Mouse (Mus musculus) stomach, postnatal 0 days (tissue): ENCODE data around the gene Wfdc16. TPM values are rescaled to one million over a fixed set of nuclear protein-coding genes. Genes with fewer than 3 reads are reported as not detected.
A peak's percentile ranks its signal among the peaks of the same experiment; 100 is the strongest.
"Not testable (repeated sequence)": the region's sequence is repeated elsewhere in the genome, so short reads cannot be mapped to it uniquely, and the experiment has no call there.

ENCODE experiments used
- ATAC-seq: fragments of 200-750 bp; cut with Nextera tagmentation; 2 replicates; pipeline ENCODE4 v1.8.0; 2017; ENCODE audit not compliant: low FRiP score, low TSS enrichment
- DNase-seq: peaks from one replicate; pipeline ENCODE4 v3.0.0-alpha.2; 2016; ENCODE audit warnings: low spot score
- H3K27ac ChIP-seq: fragments of 300-500 bp; sonication (generic); replicated peaks from 2 replicates; pipeline ENCODE4 v1.5.1; 2014; ENCODE audit warnings: mild to moderate bottlenecking, control low read depth
- H3K27me3 ChIP-seq: fragments of 300-500 bp; sonication (generic); 2 replicates; pipeline ENCODE4 v1.6.1; 2014; ENCODE audit warnings: low read length; ENCODE audit not compliant: control insufficient read depth, insufficient read depth
- H3K36me3 ChIP-seq: fragments of 300-500 bp; sonication (generic); 2 replicates; pipeline ENCODE4 v1.6.1; 2014; ENCODE audit warnings: low read length, mixed read lengths; ENCODE audit not compliant: control insufficient read depth, insufficient read depth
- H3K4me1 ChIP-seq: fragments of 300-500 bp; sonication (generic); replicated peaks from 2 replicates; pipeline ENCODE4 v1.6.1; 2014; ENCODE audit warnings: antibody characterized with exemption; ENCODE audit not compliant: control insufficient read depth, insufficient read depth
- H3K4me2 ChIP-seq: fragments of 300-500 bp; sonication (generic); replicated peaks from 2 replicates; pipeline ENCODE4 v1.6.1; 2014; ENCODE audit warnings: low read depth, mild to moderate bottlenecking, control low read depth, moderate library complexity
- H3K4me3 ChIP-seq: fragments of 300-500 bp; sonication (generic); 2 replicates; pipeline ENCODE4 v1.5.1; 2014; ENCODE audit warnings: low read depth, low read length, control low read depth
- H3K9ac ChIP-seq: fragments of 300-500 bp; sonication (generic); 2 replicates; pipeline ENCODE4 v1.6.1; 2014; ENCODE audit warnings: mild to moderate bottlenecking, low read length, control low read depth, mixed read lengths
- H3K9me3 ChIP-seq: fragments of 300-500 bp; sonication (generic); 2 replicates; pipeline ENCODE4 v1.6.1; 2016; ENCODE audit warnings: low read length; ENCODE audit not compliant: control insufficient read depth
- CTCF ChIP-seq: IDR thresholded peaks from 2 replicates; pipeline ENCODE4 v1.5.1; 2016; ENCODE audit warnings: antibody characterized with exemption, low read depth, mild to moderate bottlenecking, moderate library complexity
- EP300 ChIP-seq: optimal IDR thresholded peaks from 2 replicates; pipeline ENCODE3; 2016; ENCODE audit warnings: antibody characterized with exemption
- WGBS: fragments of 180-500 bp; shearing (Covaris S2); extraction: QIAGEN DNeasy Blood & Tissue Kit; methylation state at CpG from one replicate; pipeline ENCODE4 v1.1.7; 2014; 5-methylcytosine and 5-hydroxymethylcytosine counted together
- polyA plus RNA-seq: library from polyadenylated mRNA; unstranded; fragments of >200 nt; fragmentation: Nextera tagmentation; extraction: Ambion mirVana; gene quantifications from 2 replicates; pipeline ENCODE4 v1.2.1, GENCODE M21; 2015

Gene Wfdc16
- polyA plus RNA-seq, 1 experiment from 2014 or later = not detected

DNA sequence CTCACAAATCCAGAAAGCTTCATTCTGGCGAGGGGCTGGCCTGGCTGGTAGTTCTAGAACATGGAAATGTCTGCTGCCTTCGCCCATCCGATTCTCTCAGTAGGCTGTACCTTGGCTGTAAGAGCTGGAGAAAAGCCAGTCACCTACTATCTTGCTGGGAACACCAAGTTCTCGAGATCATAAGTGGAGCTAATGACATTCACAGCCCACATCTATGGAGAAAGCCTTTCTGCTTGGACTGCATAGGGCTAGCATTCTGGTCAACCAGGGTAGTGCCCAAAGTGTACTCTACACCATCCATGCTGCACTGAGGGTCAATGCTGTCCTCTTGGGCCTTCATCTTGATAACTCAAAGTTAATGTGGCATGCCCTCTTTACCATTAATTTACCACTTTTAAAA is 45.1 kb downstream of the Wfdc16 start, which contains the start of gene Eppin:
TSS of gene Eppin (minus strand) at position 101 of the 400 bp plus-strand sequence.
- Histone ChIP-seq H3K4me3 (no peak within 1 kb of the TSS), H3K4me1 (no peaks in the 10 kb centered on the region), H3K36me3 (no peaks in the 10 kb centered on the region), H3K4me2 (no peak within 1 kb of the TSS), H3K27me3 (no peaks in the 10 kb centered on the region), H3K9me3 (no peaks in the 10 kb centered on the region), H3K9ac (no peak within 1 kb of the TSS), H3K27ac (no peak within 1 kb of the TSS)
- TF ChIP-seq EP300 = no peak
- TF ChIP-seq CTCF = no peak
- no peak for ATAC-seq
- WGBS = 83% methylated on average over 4 of the region's 4 CpGs
- no peak for DNase-seq

GRCm38 (mm10) chr2:164592014-164592413 is 46.6 kb downstream of the Wfdc16 start:
- TF ChIP-seq CTCF (peak; percentile 87), EP300 (no peak)
- H3K9me3 ChIP-seq = no peaks in the 10 kb centered on the region
- no peaks in the 10 kb centered on the region for H3K36me3 ChIP-seq
- H3K4me3 ChIP-seq = no peak overlapping the region
- no peaks in the 10 kb centered on the region for H3K27me3 ChIP-seq
- H3K4me1 ChIP-seq = no peaks in the 10 kb centered on the region
- DNase-seq (peak; percentile 39), ATAC-seq (0 out of 2 replicates have a peak, but pooled peaks have one; percentile 21)
- no peak overlapping the region for H3K4me2 ChIP-seq
- H3K9ac ChIP-seq = no peak overlapping the region
- no peak overlapping the region for H3K27ac ChIP-seq
- 4% methylated on average over 4 of the region's 4 CpGs for WGBS

DNA sequence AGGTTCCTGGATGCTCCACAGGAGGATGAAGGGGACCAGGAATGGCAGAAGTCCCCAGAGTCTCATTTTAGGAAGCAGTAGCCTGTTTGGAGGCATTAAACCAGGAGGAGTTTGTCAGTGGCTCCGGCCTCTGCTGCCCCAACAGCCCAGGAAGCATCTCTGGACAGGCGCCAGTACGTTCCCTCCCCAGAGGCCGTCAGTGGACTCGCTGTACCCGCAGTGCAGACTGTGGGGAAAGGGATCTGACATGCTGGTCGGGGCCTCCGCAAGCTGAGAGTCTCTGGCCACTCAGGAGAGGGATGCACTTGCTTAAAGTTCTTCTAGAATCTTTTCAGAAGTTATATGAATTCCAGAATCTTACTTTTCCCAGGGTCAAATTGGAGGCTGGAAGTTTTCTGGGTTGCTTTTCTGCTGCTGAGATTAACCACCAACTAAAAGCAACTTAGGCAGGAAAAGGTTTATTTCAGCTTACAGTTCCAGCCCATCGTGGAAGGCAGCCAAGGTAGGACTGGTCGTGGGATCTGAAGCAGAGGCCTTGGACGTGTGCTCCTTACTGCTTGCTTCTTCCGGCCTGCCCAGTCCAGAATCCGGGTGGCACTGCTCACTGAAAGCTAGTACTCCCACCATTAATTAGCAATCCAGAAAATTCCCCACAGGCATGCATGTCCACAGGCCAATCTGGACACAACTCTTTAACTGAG is 53.4 kb downstream of the Wfdc16 start, which contains the start of gene Wfdc6a:
TSS of gene Wfdc6a (minus strand) at position 423 of the 701 bp plus-strand sequence.
- not testable (repeated sequence) for H3K9ac ChIP-seq, H3K4me3 ChIP-seq, H3K27me3 ChIP-seq, H3K9me3 ChIP-seq, H3K4me1 ChIP-seq, H3K36me3 ChIP-seq, DNase-seq, ATAC-seq, H3K4me2 ChIP-seq
- H3K27ac ChIP-seq = 0 out of 2 replicates have a peak within 1 kb of the TSS, but pooled peaks have one; percentile 1
- WGBS = 26% methylated on average over 13 of the region's 13 CpGs

Other genes starting within 250 kb of the Wfdc16 start
- 4,305 and 4,348 TPM in 2 replicates for gene Slpi, start 249.7 kb downstream of the Wfdc16 start, polyA plus RNA-seq
- 0.32 and 0.36 TPM in 2 replicates for gene Rbpjl, start 235.7 kb downstream of the Wfdc16 start, polyA plus RNA-seq
- 2.0 and 3.1 TPM in 2 replicates for gene Matn4, start 233.6 kb downstream of the Wfdc16 start, polyA plus RNA-seq
- gene Sdc4, start 194.9 kb downstream of the Wfdc16 start, polyA plus RNA-seq = 133 and 143 TPM in 2 replicates
- gene Sys1, start 181.8 kb downstream of the Wfdc16 start, polyA plus RNA-seq = 46.9 and 48.6 TPM in 2 replicates
- 26.9 and 28.1 TPM in 2 replicates for gene Gm20458, start 177.8 kb downstream of the Wfdc16 start, polyA plus RNA-seq
- gene Trp53tg5, start 165.1 kb downstream of the Wfdc16 start, polyA plus RNA-seq = not detected in 2 replicates
- 27.3 and 27.8 TPM in 2 replicates for gene Dbndd2, start 152.7 kb downstream of the Wfdc16 start, polyA plus RNA-seq
- gene Pigt, start 141.3 kb downstream of the Wfdc16 start, polyA plus RNA-seq = 53.6 and 54.7 TPM in 2 replicates
- gene Wfdc2, start 76.4 kb downstream of the Wfdc16 start, polyA plus RNA-seq = 123 and 147 TPM in 2 replicates
- gene Spint3, start 65.3 kb downstream of the Wfdc16 start, polyA plus RNA-seq = not detected in 2 replicates
- 0.75 and 1.1 TPM in 2 replicates for gene Wfdc6a, start 53.3 kb downstream of the Wfdc16 start, polyA plus RNA-seq
- not detected in 2 replicates for gene Eppin, start 45.2 kb downstream of the Wfdc16 start, polyA plus RNA-seq
- gene Wfdc6b, start 25.3 kb downstream of the Wfdc16 start, polyA plus RNA-seq = not detected in 2 replicates
- gene Wfdc8, start 25.2 kb downstream of the Wfdc16 start, polyA plus RNA-seq = not detected in 2 replicates
- gene Wfdc10, start 17.2 kb upstream of the Wfdc16 start, polyA plus RNA-seq = 12.2 and 12.6 TPM in 2 replicates
- 0.58 TPM in 1 of 2 replicates, not detected in the other for gene Wfdc9, start 17.8 kb upstream of the Wfdc16 start, polyA plus RNA-seq
- gene Wfdc11, start 35.3 kb upstream of the Wfdc16 start, polyA plus RNA-seq = not detected in 2 replicates
- 2.1 and 2.6 TPM in 2 replicates for gene Wfdc13, start 46.3 kb upstream of the Wfdc16 start, polyA plus RNA-seq
- not detected in 2 replicates for gene Spint4, start 59.7 kb upstream of the Wfdc16 start, polyA plus RNA-seq
- gene Spint5, start 76.5 kb upstream of the Wfdc16 start, polyA plus RNA-seq = not detected in 2 replicates
- gene Wfdc3, start 107.1 kb upstream of the Wfdc16 start, polyA plus RNA-seq = 1.4 TPM in 2 replicates
- 38.0 and 39.1 TPM in 2 replicates for gene Dnttip1, start 107.2 kb upstream of the Wfdc16 start, polyA plus RNA-seq
- 74.1 and 104 TPM in 2 replicates for gene Ube2c, start 131.1 kb upstream of the Wfdc16 start, polyA plus RNA-seq
- gene Tnnc2, start 141.2 kb upstream of the Wfdc16 start, polyA plus RNA-seq = 7.0 and 8.5 TPM in 2 replicates
- gene Snx21, start 147.0 kb upstream of the Wfdc16 start, polyA plus RNA-seq = 13.9 and 14.9 TPM in 2 replicates
- gene Acot8, start 166.1 kb upstream of the Wfdc16 start, polyA plus RNA-seq = 39.4 and 43.8 TPM in 2 replicates
- gene Zswim3, start 166.3 kb upstream of the Wfdc16 start, polyA plus RNA-seq = 3.8 and 4.4 TPM in 2 replicates
- gene Zswim1, start 183.9 kb upstream of the Wfdc16 start, polyA plus RNA-seq = 10.1 and 11.4 TPM in 2 replicates
- not detected in 2 replicates for gene Spata25, start 189.7 kb upstream of the Wfdc16 start, polyA plus RNA-seq
- gene Ctsa, start 194.1 kb upstream of the Wfdc16 start, polyA plus RNA-seq = 107 and 114 TPM in 2 replicates
- 4.6 and 5.3 TPM in 2 replicates for gene Neurl2, start 194.7 kb upstream of the Wfdc16 start, polyA plus RNA-seq
- 42.7 and 44.2 TPM in 2 replicates for gene Pltp, start 218.9 kb upstream of the Wfdc16 start, polyA plus RNA-seq
- 49.2 and 51.4 TPM in 2 replicates for gene Pcif1, start 240.5 kb upstream of the Wfdc16 start, polyA plus RNA-seq